8 mouse cellular contexts compared by ENCODE assay signal in the genomic region with DNA sequence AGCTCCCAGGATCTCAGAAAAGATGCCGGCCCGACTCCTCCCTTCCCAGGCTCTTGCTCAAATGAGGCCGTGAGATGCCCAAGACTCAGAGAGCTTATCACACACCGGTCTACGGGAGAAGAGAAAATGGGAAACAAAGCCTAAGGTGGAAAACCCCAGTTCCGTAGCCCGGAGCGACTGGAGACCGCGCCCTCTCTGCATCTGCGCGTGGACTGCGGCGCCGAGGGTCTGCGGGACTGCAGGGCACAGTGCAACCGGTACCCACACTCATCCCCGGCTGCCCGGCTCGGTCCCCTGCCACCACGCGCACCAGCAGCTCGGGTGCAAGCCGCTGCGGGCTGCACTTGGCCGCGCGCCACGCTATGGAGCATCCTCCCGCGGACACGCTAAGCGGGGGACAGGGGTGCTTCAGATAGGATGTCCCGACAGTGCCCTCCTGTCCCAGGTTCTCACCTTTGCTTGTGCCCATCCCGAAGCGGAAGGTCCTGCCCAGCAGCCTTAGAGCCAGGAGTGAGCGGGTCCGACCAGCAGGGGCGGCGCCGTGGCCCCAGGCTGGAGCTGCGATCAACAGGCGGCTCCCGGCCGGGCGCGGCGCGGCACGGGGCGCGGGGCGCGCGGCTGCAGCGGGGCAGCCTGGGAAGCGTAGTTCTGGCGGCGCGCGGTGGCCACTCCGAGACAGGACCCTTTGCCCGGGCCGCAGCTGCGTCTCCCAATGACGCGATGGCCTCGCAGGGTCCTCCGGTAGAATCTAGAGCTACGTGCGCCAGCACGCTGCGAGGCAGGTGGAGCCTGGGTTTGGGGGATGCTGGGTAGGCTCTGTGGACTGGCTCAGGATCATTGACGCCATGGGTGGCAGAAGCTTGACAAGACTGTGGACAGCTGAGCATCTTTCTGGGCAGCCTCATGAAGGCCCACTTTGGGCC. TPM values are rescaled to one million over a fixed set of nuclear protein-coding genes. Genes with fewer than 3 reads are reported as not detected.
DNase-seq lines count a peak whose midpoint lies in the region; ATAC-seq and TF ChIP-seq lines count a peak whose summit lies in the region.

A gene (minus strand): TSS at position 755 of the 923 bp plus-strand sequence.

- H3K27me3 ChIP-seq in spleen, adult 2 months (ENCODE audit: control insufficient read depth, insufficient read depth, low read length) = peaks cover 12% of the 10 kb centered on the region
- peaks cover 7% of the 10 kb centered on the region; the same call in 1 of the 2 replicates for H3K27me3 ChIP-seq in intestine, embryonic 16.5 days (replicated peaks; ENCODE audit: control insufficient read depth, insufficient read depth, low read length)
- H3K27me3 ChIP-seq in neural tube, embryonic 11.5 days (ENCODE audit: control insufficient read depth, insufficient read depth, low read length) = no peaks in the 10 kb centered on the region

- no peak for TF ChIP-seq CTCF in spleen, adult 2 months (IDR thresholded peaks at IDR 0.05; ENCODE audit: extremely low read depth, insufficient read depth, insufficient read length, insufficient replicate concordance)

- peak within 1 kb of the TSS; percentile 60 for H3K9ac ChIP-seq in intestine, embryonic 16.5 days (ENCODE audit: low read depth, low read length)
- H3K9ac ChIP-seq in neural tube, embryonic 11.5 days (ENCODE audit: low read length) = peak within 1 kb of the TSS; percentile 75

- peak; percentile 95 for ATAC-seq in intestine, embryonic 16.5 days
- ATAC-seq in neural tube, embryonic 11.5 days (ENCODE audit: insufficient read depth, low FRiP score, low TSS enrichment) = peak; percentile 88

- peaks cover 4% of the 10 kb centered on the region; the same call in 1 of the 2 replicates for H3K4me1 ChIP-seq in spleen, adult 2 months (ENCODE audit: control insufficient read depth, insufficient read depth, insufficient read length)
- H3K4me1 ChIP-seq in intestine, embryonic 16.5 days (ENCODE audit: control insufficient read depth, insufficient read depth, low read length) = peaks cover 5% of the 10 kb centered on the region; the same call in 1 of the 2 replicates
- H3K4me1 ChIP-seq in neural tube, embryonic 11.5 days (ENCODE audit: control insufficient read depth, insufficient read depth, low read length) = no peaks in the 10 kb centered on the region

- no peaks in the 10 kb centered on the region for H3K36me3 ChIP-seq in spleen, adult 2 months (ENCODE audit: control insufficient read depth, insufficient read depth, low read length)
- H3K36me3 ChIP-seq in intestine, embryonic 16.5 days (ENCODE audit: control insufficient read depth, insufficient read depth, low read length) = no peaks in the 10 kb centered on the region
- H3K36me3 ChIP-seq in neural tube, embryonic 11.5 days (ENCODE audit: control insufficient read depth, insufficient read depth, low read length) = no peaks in the 10 kb centered on the region

- WGBS in spleen, adult 2 months = 3% methylated on average over 74 of the region's 74 CpGs
- WGBS in intestine, embryonic 16.5 days = under 1% methylated on average over 73 of the region's 74 CpGs
- under 1% methylated on average over 74 of the region's 74 CpGs for WGBS in neural tube, embryonic 11.5 days

- TF ChIP-seq POLR2A in spleen, adult 2 months (IDR thresholded peaks at IDR 0.05; ENCODE audit: low read depth, low read length) = no peak

- peak within 1 kb of the TSS; percentile 97 for H3K4me2 ChIP-seq in intestine, embryonic 16.5 days (ENCODE audit: low read depth, low read length)
- peak within 1 kb of the TSS; percentile 77 for H3K4me2 ChIP-seq in neural tube, embryonic 11.5 days (ENCODE audit: low read depth)

- no peak within 1 kb of the TSS for H3K27ac ChIP-seq in spleen, adult 2 months (ENCODE audit: insufficient read depth, low read length)
- H3K27ac ChIP-seq in intestine, embryonic 16.5 days (ENCODE audit: low read length) = no peak within 1 kb of the TSS
- peak within 1 kb of the TSS; percentile 82 for H3K27ac ChIP-seq in neural tube, embryonic 11.5 days (ENCODE audit: low read depth, low read length)

- H3K4me3 ChIP-seq in spleen, adult 2 months (ENCODE audit: extremely low read depth, insufficient read depth, insufficient read length) = peak within 1 kb of the TSS; percentile 48
- H3K4me3 ChIP-seq in intestine, embryonic 16.5 days (ENCODE audit: low read length) = peak within 1 kb of the TSS; percentile 74
- H3K4me3 ChIP-seq in neural tube, embryonic 11.5 days (ENCODE audit: low read depth, low read length) = peak within 1 kb of the TSS; percentile 81

- DNase-seq in spleen, adult 2 months (ENCODE audit: low read depth in 1 of 2, low spot score in 2 of 2) = no peak
- DNase-seq in spleen, postnatal 10 days (ENCODE audit: low spot score in 2 of 2) = no peak
- DNase-seq in embryo, embryonic 11 days = peak; percentile 88
- DNase-seq in gastrocnemius, postnatal 25 days = peak; percentile 31
- peak; percentile 16 for DNase-seq in liver
- DNase-seq in neural tube, embryonic 11.5 days (ENCODE audit: low spot score) = peak; percentile 84
- peak; percentile 41 for DNase-seq in urinary bladder, postnatal 25 days (ENCODE audit: low spot score)

- no peaks in the 10 kb centered on the region for H3K9me3 ChIP-seq in intestine, embryonic 16.5 days (ENCODE audit: control insufficient read depth, low read length)
- no peaks in the 10 kb centered on the region for H3K9me3 ChIP-seq in neural tube, embryonic 11.5 days (ENCODE audit: control insufficient read depth, low read length)

RNA-seq across cellular contexts. Expression of the gene that starts here (rescaled TPM):
- polyA plus RNA-seq in spleen, adult 2 months (2012; rRNA removed) = 0.19 and 0.32 TPM in 2 replicates
- total RNA-seq in gastrocnemius, postnatal 25 days (2021) = 1 to 10 TPM; 4.9 to 8.9 TPM
- polyA plus RNA-seq in intestine, embryonic 16.5 days (2015; fragmentation: Nextera tagmentation; extraction: Ambion mirVana) = 10.7 and 16.2 TPM in 2 replicates
- polyA plus RNA-seq in neural tube, embryonic 11.5 days (2014; fragmentation: Nextera tagmentation; extraction: Ambion mirVana) = 54.5 and 58.8 TPM in 2 replicates

Comparison
In these comparisons a context has a peak if more than half of its experiments do, and no peak if none do; other contexts are left out.
1. DNase-seq: peak in embryo, embryonic 11 days (single experiment), gastrocnemius, postnatal 25 days (single experiment), liver (single experiment), neural tube, embryonic 11.5 days (single experiment) and urinary bladder, postnatal 25 days (single experiment); none in spleen, adult 2 months (0 of 2) and spleen, postnatal 10 days (0 of 2).
2. Peak in every context shown above with its lines, with median percentiles within 50 percentile points of each other: H3K4me3 ChIP-seq.